Mouse (Mus musculus): Measurements from ENCODE around the gene Sptan1.

- TF ChIP-seq ZNF384 (IDR thresholded peaks at IDR 0.05; ENCODE audit: low read depth, low read length), result no peak
- TF ChIP-seq HCFC1 (IDR thresholded peaks at IDR 0.05; ENCODE audit: borderline replicate concordance, insufficient read depth, low read length), result no peak
- TF ChIP-seq MAFK (IDR thresholded peaks at IDR 0.05; ENCODE audit: insufficient read depth, low read depth, low read length), result no peak
- TF ChIP-seq CHD2 (IDR thresholded peaks at IDR 0.05; ENCODE audit: low read depth, low read length), result no peak
Measured at GRCm38 (mm10) chr2:30042445-30042844, 77.1 kb downstream of the Sptan1 start.
